Mouse (Mus musculus) NIH3T3 (cell line): Measurements from ENCODE around the gene Sept9.
"Not testable (repeated sequence)": the region's sequence is repeated elsewhere in the genome, so short reads cannot be mapped to it uniquely, and the experiment has no call there.

Experiments
- DNase-seq: peaks from one replicate; pipeline ENCODE4 v3.0.0-alpha.2; 2012; ENCODE audit warnings: low read depth

The Sept9 gene

DNA sequence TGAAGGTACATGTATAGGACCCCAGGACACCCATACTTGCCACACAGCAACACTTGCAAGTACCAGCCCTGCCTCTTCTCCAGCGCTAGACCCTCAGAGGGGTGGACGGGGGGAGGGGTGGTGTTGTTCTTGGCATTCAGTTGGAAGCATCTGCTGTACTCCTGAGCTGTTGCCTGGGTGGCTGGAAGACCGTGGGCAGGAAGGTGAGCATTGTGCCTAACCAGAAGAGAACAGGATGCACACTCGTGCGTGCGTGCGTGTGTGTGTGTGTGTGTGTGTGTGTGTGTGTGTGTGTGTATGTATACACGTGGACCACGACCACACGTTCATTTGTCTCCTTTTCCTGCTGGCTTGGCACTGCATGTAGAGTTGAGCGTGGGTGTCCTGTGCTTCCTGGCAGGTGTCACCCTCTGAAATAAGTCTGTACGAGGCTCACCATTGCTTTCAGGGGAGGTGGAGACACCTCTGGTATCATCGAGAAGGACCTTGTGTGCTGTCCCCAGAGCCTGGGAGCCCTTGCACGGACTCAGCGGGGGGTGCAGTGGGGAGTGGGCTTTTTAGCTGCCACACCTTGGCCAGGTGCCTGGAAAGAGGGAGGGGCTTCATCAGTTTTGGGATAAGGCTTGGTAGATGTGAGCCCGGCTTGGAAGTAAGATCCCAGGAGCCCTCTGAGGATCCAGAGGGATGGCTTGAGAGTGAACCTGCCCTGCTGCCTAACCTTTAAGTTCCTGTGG, 127.6 kb downstream of the Sept9 start:
- no peak for DNase-seq

DNA sequence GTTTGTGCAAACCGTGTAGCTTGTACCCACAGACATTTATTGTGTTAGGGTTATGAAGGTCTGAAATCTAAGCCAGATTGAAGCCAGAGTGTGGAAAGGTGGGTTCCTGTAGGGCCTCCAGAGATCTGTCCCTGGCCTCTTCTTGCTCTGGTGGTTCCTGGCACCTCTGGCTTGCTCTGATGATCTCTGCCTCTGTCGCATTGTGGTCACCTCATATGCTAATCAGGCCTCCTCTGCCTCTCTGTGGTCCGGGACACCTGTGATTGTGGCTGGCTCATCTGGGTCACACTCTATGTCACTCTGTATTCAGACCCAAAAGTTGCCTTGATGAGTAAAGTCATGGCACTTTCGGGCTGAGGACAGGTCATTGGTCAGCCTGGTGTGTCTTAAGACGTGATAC, 128.2 kb downstream of the Sept9 start:
- no peak for DNase-seq

DNA sequence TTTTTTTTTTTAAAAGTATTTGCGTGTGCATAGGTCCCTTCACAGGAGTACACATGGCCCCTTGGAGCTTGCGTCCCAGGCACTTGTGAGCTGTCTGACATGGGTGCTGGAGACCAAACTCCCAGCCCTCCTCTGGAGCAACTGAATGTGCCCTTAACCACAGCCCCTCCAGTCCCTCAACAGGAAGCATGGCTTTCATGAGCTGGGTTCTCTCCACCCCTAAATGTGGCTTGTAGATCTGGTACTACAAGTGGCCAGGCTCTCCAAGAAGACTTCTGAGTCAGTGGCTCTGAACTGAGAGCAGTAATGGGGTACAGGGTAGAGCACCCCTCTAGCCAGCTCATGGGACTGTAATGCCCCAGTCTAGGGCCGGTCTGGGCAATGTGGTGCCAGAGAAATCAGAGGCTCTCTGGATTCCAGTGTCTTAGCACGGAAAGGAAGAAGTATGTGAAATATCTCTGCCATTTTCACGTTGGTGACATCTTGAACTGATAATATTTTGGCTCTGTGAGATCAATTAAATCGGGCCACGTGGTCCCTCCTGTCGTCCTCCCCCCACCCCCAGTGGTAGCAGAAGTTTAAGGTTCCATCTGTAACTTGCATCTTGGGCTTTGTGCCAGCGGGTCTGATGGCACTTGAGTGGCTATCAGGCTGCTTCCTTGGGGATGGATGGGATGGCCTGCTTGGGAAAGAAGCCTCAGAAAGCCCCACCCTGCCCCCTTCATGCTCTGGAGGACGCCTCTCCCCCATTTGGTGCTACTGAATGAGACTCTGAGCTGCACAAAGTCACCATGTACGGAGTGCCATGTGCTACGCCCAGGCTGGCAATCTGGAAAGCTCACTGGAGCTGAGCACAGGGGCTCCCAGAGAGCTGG, 130.9 kb downstream of the Sept9 start:
- peak; percentile 47 for DNase-seq

DNA sequence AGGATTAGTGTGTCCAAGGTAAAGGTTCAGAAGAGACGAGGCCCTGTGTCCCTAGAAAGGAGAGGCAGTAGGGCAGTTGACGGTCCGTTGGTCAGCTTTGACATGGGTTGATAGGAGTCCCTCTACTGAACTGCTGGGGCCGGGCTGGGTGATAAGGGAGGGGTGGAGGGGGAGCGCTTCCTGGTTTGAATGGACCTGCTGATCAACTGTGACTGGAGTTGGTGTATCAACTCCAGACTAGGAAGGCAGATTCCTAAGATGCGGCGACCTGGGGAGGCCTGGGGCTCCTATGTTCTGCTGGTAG, 131.4 kb downstream of the Sept9 start:
- no peak for DNase-seq

DNA sequence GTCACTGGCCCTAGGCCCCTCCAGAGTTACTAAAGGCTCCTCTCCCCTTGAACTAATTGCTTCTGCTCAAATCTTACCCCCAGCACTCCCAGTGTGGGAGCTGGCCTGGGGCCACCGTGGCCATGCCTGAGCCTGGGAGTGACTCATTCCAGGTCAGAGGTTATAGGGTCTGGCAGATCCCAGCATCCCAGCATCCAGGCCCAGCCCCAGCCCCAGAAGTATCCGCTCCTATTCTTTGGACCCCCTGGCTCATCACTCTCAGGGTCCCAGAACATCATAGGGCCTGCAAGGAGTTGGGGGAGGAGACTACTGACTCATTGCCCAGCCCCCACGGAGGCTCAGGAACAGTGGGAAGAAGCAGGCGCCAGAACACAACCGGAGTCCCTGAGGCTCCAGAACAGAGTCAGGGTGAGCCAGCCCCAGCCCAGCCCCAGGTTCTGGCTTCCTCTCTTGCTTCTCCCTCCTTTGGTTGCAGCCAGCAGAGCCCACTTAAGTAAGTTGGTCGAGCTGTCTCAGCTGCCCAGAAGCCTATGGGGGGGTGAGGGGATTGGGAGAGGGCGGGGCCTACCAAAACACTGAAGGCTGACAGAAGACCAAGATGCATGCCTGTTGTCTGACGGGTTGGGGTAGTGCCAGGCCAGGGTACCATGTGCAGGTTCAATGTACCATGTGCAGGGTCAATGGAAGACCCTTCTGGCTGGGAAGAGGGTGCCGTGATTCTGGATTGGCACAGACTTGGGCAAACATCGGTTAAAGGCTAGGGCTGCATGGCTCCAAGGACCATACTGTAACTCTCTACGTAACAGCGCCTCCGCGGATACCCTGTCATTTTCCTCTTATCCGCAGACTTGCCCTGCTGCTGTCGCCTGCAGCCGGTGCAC, 132.1 kb downstream of the Sept9 start:
- peak; percentile 84 for DNase-seq

DNA sequence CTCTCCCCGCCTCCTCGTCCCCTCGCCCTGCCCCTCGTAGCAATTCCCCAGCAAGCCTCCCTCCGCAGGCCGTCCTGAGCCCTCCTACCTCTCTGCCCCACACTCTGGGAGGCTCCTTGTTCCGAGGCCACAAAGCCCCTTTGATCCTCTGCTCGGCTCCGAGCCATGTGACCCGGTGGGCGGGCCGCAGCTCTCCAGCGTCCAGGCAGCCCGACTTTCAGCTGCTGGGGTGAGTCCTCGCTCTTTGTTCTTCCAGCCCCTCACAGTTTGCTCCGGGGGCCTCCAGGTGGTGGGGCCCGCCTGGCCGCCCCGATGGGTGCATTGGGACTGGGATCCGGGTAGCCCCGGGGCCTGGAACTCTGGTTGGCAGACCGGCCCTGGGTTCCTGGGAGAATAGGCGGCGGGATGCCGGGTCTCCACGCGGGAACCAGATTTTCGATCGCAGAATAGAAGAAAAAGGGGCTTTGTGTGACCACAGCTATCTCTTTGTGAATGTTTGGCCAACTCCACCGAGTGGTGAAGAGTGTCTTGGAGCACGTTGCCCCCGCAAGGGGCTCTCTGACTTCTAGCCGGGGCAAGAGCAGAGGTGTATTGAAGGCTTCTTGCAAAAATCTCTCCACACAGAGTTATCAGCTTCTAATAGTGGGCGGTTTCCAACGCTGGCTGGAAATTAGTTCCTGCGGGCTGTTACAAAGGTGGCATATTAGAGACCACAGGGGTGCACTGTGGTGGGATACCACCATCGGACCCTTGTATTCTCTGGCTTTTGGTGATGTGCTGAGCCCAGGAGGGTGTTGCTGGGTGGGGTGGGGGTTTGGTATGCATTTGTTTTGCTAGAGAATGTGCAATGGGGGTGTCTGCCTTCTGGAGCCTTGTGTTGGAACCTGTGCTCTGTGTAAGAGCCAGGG, 133.0 kb downstream of the Sept9 start:
- DNase-seq = peak; percentile 74

DNA sequence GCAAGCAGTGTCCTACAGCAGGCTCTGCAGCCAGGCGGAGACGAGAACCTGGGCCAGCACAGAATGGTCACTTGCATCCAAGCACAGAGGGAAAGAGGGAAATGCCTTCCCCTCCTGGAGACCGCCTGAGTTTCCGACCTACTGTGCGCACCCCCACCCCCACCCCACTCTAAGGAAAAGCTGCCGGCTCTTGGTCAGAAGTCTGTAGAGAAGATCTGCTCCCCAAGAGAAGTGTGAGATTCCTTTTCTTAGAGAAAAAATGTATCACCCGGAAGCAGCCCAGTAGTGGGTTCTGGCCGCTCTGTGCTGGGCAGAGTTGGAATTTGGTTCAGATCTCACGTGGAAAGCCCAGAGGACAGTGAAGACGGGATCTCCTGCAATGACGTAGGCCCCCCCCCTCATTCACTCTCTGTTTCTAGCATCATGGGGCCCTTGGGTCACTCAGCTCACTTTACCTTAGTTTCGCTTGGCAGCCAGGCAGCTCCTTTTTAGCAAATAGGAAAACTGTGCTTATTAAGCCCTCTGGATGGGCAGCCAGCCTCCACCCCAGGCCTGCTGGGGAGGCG, 133.8 kb downstream of the Sept9 start:
- DNase-seq = no peak

DNA sequence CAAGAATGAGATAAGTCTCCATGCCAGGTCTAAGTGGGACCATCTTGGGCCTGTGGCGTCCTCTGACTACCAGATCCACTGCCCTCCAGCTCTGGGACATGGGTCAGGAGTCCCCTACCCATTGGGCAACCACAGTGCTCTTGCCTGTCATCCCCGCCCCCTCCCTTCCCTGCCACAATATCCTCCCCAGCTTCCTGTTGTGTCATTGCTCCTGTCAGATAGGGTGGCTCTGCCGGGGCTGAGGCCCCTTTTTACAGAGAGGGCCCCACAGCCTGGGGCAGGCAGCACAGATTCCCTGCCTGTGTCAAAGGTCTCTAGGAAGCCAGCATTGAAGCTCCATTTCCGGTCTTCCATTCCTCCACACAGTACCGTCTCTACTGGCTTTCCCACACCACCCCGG, 134.6 kb downstream of the Sept9 start:
- DNase-seq = no peak

DNA sequence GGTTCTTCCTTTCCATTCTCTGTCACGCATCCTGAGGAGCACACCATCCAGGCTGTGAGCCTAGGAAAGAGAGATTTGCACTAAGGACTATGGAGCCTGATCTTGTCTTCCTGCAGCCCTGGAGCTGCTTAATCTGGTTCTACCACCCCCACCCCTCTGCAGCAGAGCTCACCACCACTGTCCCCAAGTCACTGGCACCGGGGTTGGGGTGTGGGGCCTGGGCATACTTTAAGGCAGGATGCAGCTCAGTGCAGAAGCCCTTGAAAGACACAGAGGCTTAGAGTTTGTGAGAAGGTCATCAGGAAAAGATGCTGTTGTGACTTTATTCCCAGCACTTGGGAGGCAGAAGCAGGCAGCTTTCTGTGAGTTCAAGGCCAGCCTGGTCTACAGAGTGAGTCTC, 135.7 kb downstream of the Sept9 start:
- no peak for DNase-seq

DNA sequence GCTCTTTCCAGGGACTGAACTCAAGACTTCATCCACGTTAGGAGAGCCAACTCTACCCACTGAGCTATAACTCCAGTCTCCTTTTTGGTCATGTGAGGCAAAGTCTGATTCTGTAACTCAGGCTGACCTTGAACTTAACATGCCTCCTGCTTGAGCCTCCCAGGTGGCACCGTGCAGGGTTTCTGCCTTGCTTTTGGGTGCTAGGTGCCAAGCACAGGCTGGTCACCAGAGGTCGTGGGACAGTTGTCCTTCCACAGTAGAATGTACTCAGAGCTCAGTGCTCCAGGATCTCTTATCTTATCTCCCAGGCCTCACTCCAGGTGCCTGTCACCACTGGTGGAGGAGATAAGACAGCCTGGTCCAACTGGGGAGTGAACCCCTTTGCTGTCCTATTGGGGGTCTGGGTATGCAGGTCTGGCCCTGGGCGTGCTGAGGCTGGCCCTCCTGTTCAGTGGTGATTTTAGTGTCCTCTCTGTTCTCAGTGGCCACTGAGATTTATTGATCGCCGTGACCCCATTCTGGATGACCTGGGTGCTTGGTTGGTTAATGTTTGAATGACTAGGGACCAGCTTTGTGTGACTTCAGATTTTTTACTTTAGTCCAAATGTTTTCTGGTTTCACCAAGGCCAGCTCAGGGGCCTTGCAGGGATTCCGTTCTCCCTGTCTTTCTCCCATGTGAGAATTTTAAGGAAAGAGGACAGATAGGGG, 136.8 kb downstream of the Sept9 start:
- DNase-seq = no peak

DNA sequence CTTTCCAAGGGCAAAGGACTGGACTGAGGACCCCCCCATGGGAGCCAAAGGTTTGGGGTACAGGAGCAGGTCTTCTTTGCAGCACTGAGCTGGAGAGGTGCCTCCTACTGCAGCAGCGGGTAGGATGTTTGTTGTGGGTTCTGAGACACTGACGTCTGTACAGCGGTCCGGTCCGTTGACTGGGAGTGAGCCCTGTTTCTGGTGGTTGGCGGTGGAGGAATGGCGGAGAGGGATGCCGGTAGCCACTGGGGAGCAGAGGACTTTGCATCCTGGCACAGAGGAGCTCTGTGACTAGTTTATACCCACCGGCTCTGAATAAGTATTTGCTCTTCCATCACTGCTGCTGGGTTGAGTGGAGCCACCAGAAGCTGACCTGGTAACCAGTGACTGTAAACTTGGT, 138.3 kb downstream of the Sept9 start:
- no peak for DNase-seq

DNA sequence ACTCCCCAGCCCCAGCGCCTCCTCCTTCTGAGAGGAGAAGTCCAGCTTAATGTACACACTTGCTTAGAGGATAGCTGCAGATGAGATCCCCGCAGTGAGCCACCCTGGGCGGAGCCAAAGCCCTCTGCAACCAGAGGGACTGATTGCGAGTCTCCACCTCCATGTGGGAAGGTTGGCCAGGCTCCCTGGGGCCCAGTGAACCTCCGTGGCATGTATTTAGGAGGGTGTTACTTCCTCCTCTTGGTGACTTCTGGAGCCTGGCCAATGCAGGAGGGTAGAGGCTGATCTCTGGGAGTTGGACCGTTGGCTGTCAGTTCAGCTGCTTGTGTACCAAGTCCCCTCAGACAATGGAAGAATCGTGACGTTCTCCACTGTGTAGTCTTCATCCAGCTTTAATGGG, 139.0 kb downstream of the Sept9 start:
- DNase-seq = peak; percentile 52

DNA sequence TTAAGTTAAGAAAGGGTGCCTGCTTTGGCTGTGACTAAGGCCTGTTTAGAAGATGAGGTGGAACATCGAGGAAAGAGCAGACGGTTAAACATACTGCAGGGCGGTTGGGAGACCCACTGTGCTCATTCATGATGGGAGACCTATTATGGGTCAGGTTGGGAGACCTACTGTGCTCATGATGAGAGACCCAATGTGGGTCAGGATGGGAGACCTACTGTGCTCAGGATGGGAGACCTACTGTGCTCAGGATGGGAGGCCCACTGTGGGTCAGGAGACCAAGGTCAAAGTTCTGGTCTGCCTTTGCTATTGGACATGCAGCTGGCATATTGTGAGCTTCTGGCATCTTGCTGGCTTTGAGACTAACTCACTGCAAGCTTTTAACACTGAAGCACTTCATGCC, 139.6 kb downstream of the Sept9 start:
- DNase-seq = no peak

DNA sequence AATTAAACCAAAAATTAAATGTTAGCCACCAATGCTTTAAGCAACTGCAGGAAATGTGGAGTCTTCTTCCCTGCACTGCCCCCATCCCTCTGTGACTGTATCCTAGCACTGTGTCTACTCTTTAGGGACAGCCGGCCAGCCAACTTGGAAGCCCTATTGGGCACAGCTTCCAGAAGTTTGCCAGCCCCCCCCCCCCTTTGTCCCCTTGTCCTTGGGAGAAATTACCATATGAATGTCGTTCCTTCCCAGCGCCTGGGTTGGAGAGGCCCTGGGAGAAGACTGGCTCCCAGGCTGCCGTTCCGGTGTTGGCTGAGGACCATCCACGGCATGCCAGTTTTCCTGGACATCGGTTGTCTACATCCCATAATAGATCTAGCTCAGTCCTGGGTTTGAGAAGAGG, 141.8 kb downstream of the Sept9 start:
- no peak for DNase-seq

DNA sequence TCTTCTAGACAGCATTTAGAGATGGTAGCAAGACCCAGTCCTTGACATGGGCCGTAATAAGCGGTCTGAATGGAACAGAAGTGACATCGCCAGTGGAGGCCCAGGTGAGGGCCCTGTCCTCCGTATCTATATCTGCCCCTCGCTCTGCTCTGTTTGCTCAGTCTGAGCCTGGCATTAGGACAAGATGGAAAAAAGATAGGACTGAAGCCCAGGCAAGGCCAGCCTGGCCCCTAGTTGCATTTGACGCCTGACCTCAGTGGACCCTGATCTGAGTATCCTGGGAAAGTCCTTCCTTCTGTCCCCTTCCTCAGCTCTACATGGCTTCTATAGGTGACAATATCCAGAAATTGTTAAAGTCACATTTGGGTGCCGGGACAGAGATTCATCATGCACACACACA, 142.6 kb downstream of the Sept9 start:
- DNase-seq = no peak

DNA sequence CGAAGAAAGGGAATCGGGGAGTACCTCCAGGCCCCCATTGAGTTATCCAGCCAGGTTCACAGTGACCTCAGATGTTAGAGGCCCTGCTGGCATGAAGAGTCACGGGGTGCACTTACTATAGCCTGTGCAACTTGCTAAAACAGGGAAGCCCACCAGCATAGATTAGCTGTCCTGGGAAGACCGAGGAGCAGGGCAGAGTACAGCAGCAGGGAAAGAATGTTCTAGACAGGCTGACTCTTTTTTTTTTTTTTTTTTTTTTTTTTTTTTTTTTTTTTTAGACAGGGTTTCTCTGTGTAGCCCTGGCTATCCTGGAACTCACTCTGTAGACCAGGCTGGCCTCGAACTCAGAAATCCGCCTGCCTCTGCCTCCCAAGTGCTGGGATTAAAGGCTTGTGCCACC, 143.0 kb downstream of the Sept9 start:
- not testable (repeated sequence) for DNase-seq

DNA sequence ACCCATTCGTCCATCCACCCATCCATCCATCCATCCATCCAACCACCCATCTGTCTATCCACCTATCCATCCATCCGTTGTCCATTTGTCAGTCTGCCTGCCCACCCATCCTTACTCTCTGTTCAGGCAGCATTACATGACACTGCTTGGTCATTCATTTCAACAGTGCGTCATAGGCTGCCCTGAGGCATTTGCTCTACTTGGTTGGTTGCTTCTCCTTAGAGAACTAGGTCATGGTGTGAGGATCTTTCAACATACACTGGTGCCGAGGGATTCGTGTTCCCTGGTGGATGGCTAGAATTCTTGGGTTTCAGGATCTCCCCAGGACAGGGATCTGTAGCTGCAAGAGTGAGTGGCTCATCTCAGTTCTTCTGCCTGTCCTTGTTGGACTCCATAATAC, 144.3 kb downstream of the Sept9 start:
- DNase-seq = no peak

DNA sequence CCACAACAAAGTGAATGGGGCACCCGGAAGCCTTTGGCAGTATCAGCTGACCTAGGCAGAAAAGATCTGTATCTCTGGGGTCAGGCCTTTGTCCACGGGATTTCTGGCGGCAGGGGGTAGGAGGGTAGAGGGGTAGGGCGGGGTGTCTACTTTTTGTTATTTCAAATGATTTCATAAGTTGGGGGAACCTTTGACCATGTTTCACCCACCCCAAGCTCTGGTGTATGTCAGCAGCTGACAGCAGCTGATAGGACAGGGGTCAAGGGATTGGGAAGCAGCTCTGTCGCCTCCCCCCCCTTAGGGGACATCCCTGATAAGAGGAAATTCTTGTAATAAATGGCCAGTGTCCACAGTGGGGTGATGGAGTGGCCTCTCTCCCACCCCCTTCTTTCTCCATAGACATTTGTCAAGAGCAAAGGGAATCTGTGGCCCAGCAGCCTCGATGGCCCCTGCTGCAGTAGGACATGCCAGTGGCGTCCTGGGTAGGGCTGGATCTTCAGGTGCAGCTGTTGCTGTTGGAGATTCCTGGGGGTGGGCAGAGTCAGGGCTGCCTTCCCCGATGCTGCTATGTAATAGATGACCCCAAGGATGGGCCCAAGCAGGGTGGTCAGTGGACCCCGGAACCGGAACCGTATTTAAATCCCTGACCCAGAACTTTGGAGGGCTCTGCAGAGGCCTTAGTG, 145.0 kb downstream of the Sept9 start:
- DNase-seq = no peak

DNA sequence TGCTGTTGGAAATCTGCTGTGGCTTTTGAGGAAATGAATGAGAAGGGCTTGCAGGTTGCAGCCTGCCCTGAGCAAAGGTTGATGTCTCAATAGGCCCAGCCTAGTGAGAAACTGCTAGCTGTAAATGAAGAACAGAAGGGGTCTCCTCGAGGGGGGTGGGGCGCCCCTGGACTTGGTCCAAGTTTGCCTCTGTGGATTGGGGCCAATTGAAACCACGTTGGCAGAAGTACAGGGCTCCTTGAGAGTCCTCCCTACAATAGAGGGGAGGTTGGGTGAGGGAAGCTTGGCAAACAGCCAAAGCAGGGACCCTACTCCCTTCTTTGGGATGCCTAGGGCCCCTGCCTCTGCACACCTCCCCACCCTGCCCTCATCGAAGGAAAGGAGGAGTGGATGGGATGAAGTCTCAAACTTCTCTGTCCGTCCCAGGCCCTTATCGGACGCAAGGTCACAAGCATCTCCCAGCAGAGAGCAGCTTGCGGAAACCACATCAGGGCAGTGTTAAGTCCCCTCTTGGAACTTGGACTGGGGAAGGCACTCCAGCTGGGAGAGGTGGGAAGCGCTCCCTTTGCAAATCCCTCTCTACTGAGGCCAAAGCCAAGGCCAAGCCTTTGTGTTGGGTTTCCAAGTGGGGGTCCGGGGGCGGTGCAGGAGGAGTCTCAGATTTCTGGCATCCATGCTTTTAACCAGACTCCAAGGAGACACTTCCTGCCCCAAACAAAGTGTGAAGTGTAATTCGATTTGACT, 145.7 kb downstream of the Sept9 start:
- peak; percentile 61 for DNase-seq
